Mouse (Mus musculus) hindbrain, embryonic 15.5 days (tissue): Measurements from ENCODE around the gene Cped1. TPM values are rescaled to one million over a fixed set of nuclear protein-coding genes. Genes with fewer than 3 reads are reported as not detected.

Experiments used
- ATAC-seq: fragments of 200-750 bp; cut with Nextera tagmentation; 2 replicates; pipeline ENCODE4 v1.8.0; 2017; ENCODE audit warnings: low read depth, moderate number of reproducible peaks, moderate TSS enrichment; ENCODE audit not compliant: low FRiP score
- H3K27ac ChIP-seq: fragments of 300-500 bp; sonication (generic); replicated peaks from 2 replicates; pipeline ENCODE4 v1.5.1; 2015; ENCODE audit warnings: mild to moderate bottlenecking, inconsistent platforms
- H3K27me3 ChIP-seq: fragments of 300-500 bp; sonication (generic); 2 replicates; pipeline ENCODE4 v1.6.1; 2015; ENCODE audit warnings: control low read depth, inconsistent platforms
- H3K36me3 ChIP-seq: fragments of 300-500 bp; sonication (generic); 2 replicates; pipeline ENCODE4 v1.6.1; 2015; ENCODE audit warnings: control low read depth, inconsistent platforms
- H3K4me1 ChIP-seq: fragments of 300-500 bp; sonication (generic); replicated peaks from 2 replicates; pipeline ENCODE4 v1.6.1; 2015; ENCODE audit warnings: control low read depth, inconsistent platforms
- H3K4me2 ChIP-seq: fragments of 300-500 bp; sonication (generic); 2 replicates; pipeline ENCODE4 v1.6.1; 2015; ENCODE audit warnings: moderate library complexity, mild to moderate bottlenecking, inconsistent platforms
- H3K4me3 ChIP-seq: fragments of 300-500 bp; sonication (generic); 2 replicates; pipeline ENCODE4 v1.5.1; 2015; ENCODE audit warnings: mild to moderate bottlenecking, inconsistent platforms
- H3K9ac ChIP-seq: fragments of 300-500 bp; sonication (generic); 2 replicates; pipeline ENCODE4 v1.6.1; 2015; ENCODE audit warnings: inconsistent platforms
- H3K9me3 ChIP-seq: fragments of 300-500 bp; sonication (generic); 2 replicates; pipeline ENCODE4 v1.6.1; 2016; ENCODE audit warnings: control low read depth, inconsistent platforms
- WGBS: fragments of 180-500 bp; shearing (Covaris S2); methylation state at CpG from one replicate; pipeline ENCODE4 v1.1.7; 2015; 5-methylcytosine and 5-hydroxymethylcytosine counted together
- polyA plus RNA-seq: library from polyadenylated mRNA; unstranded; fragments of >200 nt; fragmentation: Nextera tagmentation; extraction: Ambion mirVana; gene quantifications from 2 replicates; pipeline ENCODE4 v1.2.1, GENCODE M21; 2015

The Cped1 gene
- polyA plus RNA-seq, 1 experiment from 2014 or later, result 3.7 TPM

- 0 out of 2 replicates have a peak, but pooled peaks cover 5% of the 10 kb centered on the region for H3K4me1 ChIP-seq
- H3K4me2 ChIP-seq, result peak overlapping the region; percentile 41
- no peak overlapping the region for H3K9ac ChIP-seq
- 0 out of 2 replicates have a peak, but pooled peaks have one; percentile 34 for ATAC-seq
- no peak overlapping the region for H3K4me3 ChIP-seq
- H3K9me3 ChIP-seq, result no peaks in the 10 kb centered on the region
- no peak overlapping the region for H3K27ac ChIP-seq
- no peaks in the 10 kb centered on the region for H3K27me3 ChIP-seq
- WGBS, result 30% methylated on average over 4 of the region's 4 CpGs
- no peaks in the 10 kb centered on the region for H3K36me3 ChIP-seq
Observed at GRCm38 (mm10) chr6:22071323-22071840, 85.7 kb downstream of the Cped1 start.

- 79% methylated on average over 4 of the region's 4 CpGs for WGBS
- H3K4me1 ChIP-seq, result 0 out of 2 replicates have a peak, but pooled peaks cover 5% of the 10 kb centered on the region
- no peaks in the 10 kb centered on the region for H3K9me3 ChIP-seq
- no peak for ATAC-seq
- H3K27ac ChIP-seq, result no peak overlapping the region
- no peaks in the 10 kb centered on the region for H3K27me3 ChIP-seq
- H3K36me3 ChIP-seq, result no peaks in the 10 kb centered on the region
- no peak overlapping the region for H3K9ac ChIP-seq
- no peak overlapping the region for H3K4me2 ChIP-seq
- H3K4me3 ChIP-seq, result no peak overlapping the region
Observed at GRCm38 (mm10) chr6:22072737-22073136, 87.0 kb downstream of the Cped1 start.

GRCm38 (mm10) chr6:22074232-22075083 lies 88.7 kb downstream of the Cped1 start:
- Histone ChIP-seq H3K9me3 (no peaks in the 10 kb centered on the region), H3K4me3 (no peak overlapping the region), H3K4me1 (0 out of 2 replicates have a peak, but pooled peaks cover 5% of the 10 kb centered on the region), H3K9ac (no peak overlapping the region), H3K27ac (no peak overlapping the region), H3K36me3 (no peaks in the 10 kb centered on the region), H3K4me2 (no peak overlapping the region), H3K27me3 (no peaks in the 10 kb centered on the region)
- WGBS, result 85% methylated on average over 5 of the region's 5 CpGs
- no peak for ATAC-seq

GRCm38 (mm10) chr6:22078686-22079264 lies 93.1 kb downstream of the Cped1 start:
- H3K27me3 ChIP-seq, result no peaks in the 10 kb centered on the region
- no peak for ATAC-seq
- no peak overlapping the region for H3K4me2 ChIP-seq
- 54% methylated on average over 7 of the region's 7 CpGs for WGBS
- H3K9me3 ChIP-seq, result no peaks in the 10 kb centered on the region
- no peak overlapping the region for H3K9ac ChIP-seq
- no peak overlapping the region for H3K4me3 ChIP-seq
- no peak overlapping the region for H3K27ac ChIP-seq
- H3K36me3 ChIP-seq, result no peaks in the 10 kb centered on the region
- no peaks in the 10 kb centered on the region for H3K4me1 ChIP-seq

GRCm38 (mm10) chr6:22086056-22086455 lies 100.3 kb downstream of the Cped1 start:
- Histone ChIP-seq H3K4me2 (no peak overlapping the region), H3K4me3 (no peak overlapping the region), H3K4me1 (no peaks in the 10 kb centered on the region), H3K36me3 (no peaks in the 10 kb centered on the region), H3K27me3 (no peaks in the 10 kb centered on the region), H3K9me3 (no peaks in the 10 kb centered on the region), H3K27ac (no peak overlapping the region), H3K9ac (no peak overlapping the region)
- no peak for ATAC-seq
- WGBS, result 88% methylated on average over 5 of the region's 5 CpGs

- H3K9ac ChIP-seq, result no peak overlapping the region
- H3K9me3 ChIP-seq, result no peaks in the 10 kb centered on the region
- H3K4me2 ChIP-seq, result no peak overlapping the region
- H3K27me3 ChIP-seq, result no peaks in the 10 kb centered on the region
- no peak for ATAC-seq
- 55% methylated on average over 17 of the region's 17 CpGs for WGBS
- H3K27ac ChIP-seq, result no peak overlapping the region
- H3K4me3 ChIP-seq, result no peak overlapping the region
- no peaks in the 10 kb centered on the region for H3K36me3 ChIP-seq
- H3K4me1 ChIP-seq, result no peaks in the 10 kb centered on the region
Observed at GRCm38 (mm10) chr6:22088346-22089064, 102.8 kb downstream of the Cped1 start.

- H3K27me3 ChIP-seq, result no peaks in the 10 kb centered on the region
- H3K4me2 ChIP-seq, result no peak overlapping the region
- H3K36me3 ChIP-seq, result no peaks in the 10 kb centered on the region
- H3K4me1 ChIP-seq, result no peaks in the 10 kb centered on the region
- WGBS, result 93% methylated on average over 5 of the region's 5 CpGs
- H3K9ac ChIP-seq, result no peak overlapping the region
- no peaks in the 10 kb centered on the region for H3K9me3 ChIP-seq
- H3K27ac ChIP-seq, result no peak overlapping the region
- ATAC-seq, result no peak
- H3K4me3 ChIP-seq, result no peak overlapping the region
Observed at GRCm38 (mm10) chr6:22091773-22092172, 106.1 kb downstream of the Cped1 start.

- H3K4me1 ChIP-seq, result no peaks in the 10 kb centered on the region
- ATAC-seq, result no peak
- H3K27ac ChIP-seq, result no peak overlapping the region
- H3K27me3 ChIP-seq, result no peaks in the 10 kb centered on the region
- no peaks in the 10 kb centered on the region for H3K9me3 ChIP-seq
- 88% methylated on average over 5 of the region's 5 CpGs for WGBS
- no peak overlapping the region for H3K9ac ChIP-seq
- no peak overlapping the region for H3K4me2 ChIP-seq
- H3K36me3 ChIP-seq, result no peaks in the 10 kb centered on the region
- H3K4me3 ChIP-seq, result no peak overlapping the region
Observed at GRCm38 (mm10) chr6:22093792-22094191, 108.1 kb downstream of the Cped1 start.

- no peak for ATAC-seq
- no peaks in the 10 kb centered on the region for H3K4me1 ChIP-seq
- H3K4me3 ChIP-seq, result no peak overlapping the region
- no peak overlapping the region for H3K9ac ChIP-seq
- H3K27ac ChIP-seq, result no peak overlapping the region
- H3K27me3 ChIP-seq, result 0 out of 2 replicates have a peak, but pooled peaks cover 2% of the 10 kb centered on the region
- no peaks in the 10 kb centered on the region for H3K36me3 ChIP-seq
- no peak overlapping the region for H3K4me2 ChIP-seq
- WGBS, result 35% methylated on average over 2 of the region's 2 CpGs
- H3K9me3 ChIP-seq, result no peaks in the 10 kb centered on the region
Observed at GRCm38 (mm10) chr6:22097709-22098108, 112.0 kb downstream of the Cped1 start.

- no peaks in the 10 kb centered on the region for H3K36me3 ChIP-seq
- no peak for ATAC-seq
- H3K4me2 ChIP-seq, result no peak overlapping the region
- no peak overlapping the region for H3K4me3 ChIP-seq
- WGBS, result 81% methylated on average over 5 of the region's 5 CpGs
- H3K27me3 ChIP-seq, result 0 out of 2 replicates have a peak, but pooled peaks cover 2% of the 10 kb centered on the region
- H3K9me3 ChIP-seq, result no peaks in the 10 kb centered on the region
- no peak overlapping the region for H3K9ac ChIP-seq
- no peaks in the 10 kb centered on the region for H3K4me1 ChIP-seq
- H3K27ac ChIP-seq, result no peak overlapping the region
Observed at GRCm38 (mm10) chr6:22099832-22100231, 114.1 kb downstream of the Cped1 start.

- no peaks in the 10 kb centered on the region for H3K4me1 ChIP-seq
- no peak overlapping the region for H3K27ac ChIP-seq
- no peak overlapping the region for H3K9ac ChIP-seq
- H3K4me3 ChIP-seq, result no peak overlapping the region
- ATAC-seq, result no peak
- H3K27me3 ChIP-seq, result 0 out of 2 replicates have a peak, but pooled peaks cover 2% of the 10 kb centered on the region
- no peaks in the 10 kb centered on the region for H3K36me3 ChIP-seq
- no peak overlapping the region for H3K4me2 ChIP-seq
- no peaks in the 10 kb centered on the region for H3K9me3 ChIP-seq
- WGBS, result 79% methylated on average over 3 of the region's 3 CpGs
Observed at GRCm38 (mm10) chr6:22101939-22102338, 116.2 kb downstream of the Cped1 start.

GRCm38 (mm10) chr6:22102752-22103151 lies 117.0 kb downstream of the Cped1 start:
- ATAC-seq, result no peak
- Histone ChIP-seq H3K9ac (no peak overlapping the region), H3K4me1 (no peaks in the 10 kb centered on the region), H3K4me2 (no peak overlapping the region), H3K4me3 (no peak overlapping the region), H3K9me3 (no peaks in the 10 kb centered on the region), H3K27ac (no peak overlapping the region), H3K36me3 (no peaks in the 10 kb centered on the region), H3K27me3 (0 out of 2 replicates have a peak, but pooled peaks cover 2% of the 10 kb centered on the region)
- WGBS, result 92% methylated on average over 4 of the region's 4 CpGs
